In the genomic region with DNA sequence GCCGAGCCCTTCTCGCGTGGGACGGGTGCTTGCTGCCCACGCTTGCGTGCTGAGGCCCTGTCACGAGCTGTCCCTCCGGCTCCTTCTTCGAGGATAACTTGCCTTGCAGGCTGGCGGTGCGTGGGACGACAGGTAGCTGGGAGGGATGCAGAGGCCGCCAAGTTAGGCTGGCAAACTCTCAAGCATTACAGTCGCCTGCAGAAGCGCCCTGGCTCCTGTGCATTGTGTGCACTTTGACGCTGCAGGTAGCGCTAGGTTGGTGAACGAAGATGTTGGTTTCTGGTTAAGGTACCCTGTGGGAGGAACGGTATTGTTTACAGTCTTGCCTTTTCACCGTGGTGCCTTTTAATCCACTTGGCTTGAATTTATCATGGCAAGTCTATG, we compare ENCODE assay signal across 8 mouse cellular contexts. TPM values are rescaled to one million over a fixed set of nuclear protein-coding genes. Genes with fewer than 3 reads are reported as not detected.
DNase-seq lines count a peak whose midpoint lies in the region; ATAC-seq lines count a peak whose summit lies in the region.

No protein-coding gene starts in this region.

- under 1% methylated on average over 20 of the region's 20 CpGs for WGBS in kidney, embryonic 14.5 days
- 0% methylated on average over 20 of the region's 20 CpGs for WGBS in forebrain, embryonic 11.5 days
- under 1% methylated on average over 20 of the region's 20 CpGs for WGBS in limb, embryonic 15.5 days
- WGBS in stomach, embryonic 16.5 days = under 1% methylated on average over 20 of the region's 20 CpGs

- peak overlapping the region; percentile 76 for H3K4me2 ChIP-seq in kidney, embryonic 14.5 days (replicated peaks; ENCODE audit: low read depth, low read length)
- H3K4me2 ChIP-seq in forebrain, embryonic 11.5 days (ENCODE audit: low read depth, low read length, severe bottlenecking) = peak overlapping the region; percentile 53
- H3K4me2 ChIP-seq in limb, embryonic 15.5 days = peak overlapping the region; percentile 60
- peak overlapping the region; percentile 77 for H3K4me2 ChIP-seq in stomach, embryonic 16.5 days (ENCODE audit: low read depth, low read length)

- peak overlapping the region; percentile 74 for H3K9ac ChIP-seq in kidney, embryonic 14.5 days (ENCODE audit: low read depth, low read length)
- H3K9ac ChIP-seq in forebrain, embryonic 11.5 days (ENCODE audit: low read length) = peak overlapping the region; percentile 84
- peak overlapping the region; percentile 76 for H3K9ac ChIP-seq in limb, embryonic 15.5 days
- peak overlapping the region; percentile 96 for H3K9ac ChIP-seq in stomach, embryonic 16.5 days (ENCODE audit: low read length)

- H3K36me3 ChIP-seq in kidney, embryonic 14.5 days (ENCODE audit: control insufficient read depth, insufficient read depth, low read length) = peaks cover 14% of the 10 kb centered on the region; the same call in 1 of the 2 replicates
- peaks cover 3% of the 10 kb centered on the region; the same call in 1 of the 2 replicates for H3K36me3 ChIP-seq in forebrain, embryonic 11.5 days (ENCODE audit: control insufficient read depth, insufficient read depth, low read length)
- peaks cover 16% of the 10 kb centered on the region; the same call in 1 of the 2 replicates for H3K36me3 ChIP-seq in limb, embryonic 15.5 days
- peaks cover 10% of the 10 kb centered on the region; the same call in 1 of the 2 replicates for H3K36me3 ChIP-seq in stomach, embryonic 16.5 days (ENCODE audit: control insufficient read depth, insufficient read depth, low read length)

- peaks cover 11% of the 10 kb centered on the region; the same call in 1 of the 2 replicates for H3K4me1 ChIP-seq in kidney, embryonic 14.5 days (ENCODE audit: control insufficient read depth, insufficient read depth, low read length)
- H3K4me1 ChIP-seq in forebrain, embryonic 11.5 days (replicated peaks; ENCODE audit: control insufficient read depth, insufficient read depth, low read length) = peaks cover 4% of the 10 kb centered on the region; the same call in 1 of the 2 replicates
- peaks cover 13% of the 10 kb centered on the region for H3K4me1 ChIP-seq in limb, embryonic 15.5 days
- peaks cover 7% of the 10 kb centered on the region; the same call in 1 of the 2 replicates for H3K4me1 ChIP-seq in stomach, embryonic 16.5 days (ENCODE audit: control insufficient read depth, insufficient read depth, low read length)

- DNase-seq in kidney, postnatal 4 days = no peak
- DNase-seq in R1 (ENCODE audit: low read depth, low spot score) = peak; percentile 73
- DNase-seq in forebrain, embryonic 11.5 days (ENCODE audit: low spot score) = no peak
- DNase-seq in ovary, postnatal 36 days (ENCODE audit: low spot score) = no peak
- no peak for DNase-seq in T-cell, adult 2 months (ENCODE audit: low spot score)

- H3K9me3 ChIP-seq in kidney, embryonic 14.5 days (ENCODE audit: control insufficient read depth, low read length) = no peaks in the 10 kb centered on the region
- no peaks in the 10 kb centered on the region for H3K9me3 ChIP-seq in forebrain, embryonic 11.5 days (ENCODE audit: control insufficient read depth, low read length)
- H3K9me3 ChIP-seq in limb, embryonic 15.5 days = no peaks in the 10 kb centered on the region
- H3K9me3 ChIP-seq in stomach, embryonic 16.5 days (replicated peaks; ENCODE audit: control insufficient read depth, low read length) = no peaks in the 10 kb centered on the region

- no peak for ATAC-seq in kidney, embryonic 14.5 days (ENCODE audit: low FRiP score, low TSS enrichment)
- ATAC-seq in forebrain, embryonic 11.5 days (replicated peaks; ENCODE audit: low FRiP score) = no peak
- no peak for ATAC-seq in limb, embryonic 15.5 days (ENCODE audit: insufficient number of reproducible peaks, low FRiP score, low TSS enrichment, low read depth)
- no peak; the same call in 1 of the 2 replicates for ATAC-seq in stomach, embryonic 16.5 days (ENCODE audit: insufficient read depth, low FRiP score)

- peak overlapping the region; percentile 65 for H3K4me3 ChIP-seq in kidney, embryonic 14.5 days (ENCODE audit: low read length)
- peak overlapping the region; percentile 90 for H3K4me3 ChIP-seq in forebrain, embryonic 11.5 days (ENCODE audit: low read depth, low read length)
- H3K4me3 ChIP-seq in limb, embryonic 15.5 days = peak overlapping the region; percentile 66
- H3K4me3 ChIP-seq in stomach, embryonic 16.5 days (replicated peaks; ENCODE audit: low read length) = peak overlapping the region; percentile 99

- peak overlapping the region; percentile 59; the same call in 1 of the 2 replicates for H3K27ac ChIP-seq in kidney, embryonic 14.5 days (ENCODE audit: low read depth, low read length)
- no peak overlapping the region for H3K27ac ChIP-seq in forebrain, embryonic 11.5 days (ENCODE audit: low read depth, low read length)
- H3K27ac ChIP-seq in limb, embryonic 15.5 days = peak overlapping the region; percentile 80
- H3K27ac ChIP-seq in stomach, embryonic 16.5 days (ENCODE audit: low read length) = peak overlapping the region; percentile 87

- H3K27me3 ChIP-seq in kidney, embryonic 14.5 days (ENCODE audit: control insufficient read depth, insufficient read depth, low read length) = no peaks in the 10 kb centered on the region
- H3K27me3 ChIP-seq in forebrain, embryonic 11.5 days (ENCODE audit: control insufficient read depth, insufficient read depth, low read length) = no peaks in the 10 kb centered on the region
- H3K27me3 ChIP-seq in limb, embryonic 15.5 days = no peaks in the 10 kb centered on the region
- H3K27me3 ChIP-seq in stomach, embryonic 16.5 days (ENCODE audit: control insufficient read depth, insufficient read depth, low read length) = no peaks in the 10 kb centered on the region

RNA-seq across cellular contexts. Expression of a gene that starts 0.5 kb away (rescaled TPM):
- polyA plus RNA-seq in kidney, embryonic 14.5 days (2014; fragmentation: Nextera tagmentation; extraction: Ambion mirVana) = 18.0 and 27.2 TPM in 2 replicates
- 26.1 and 31.4 TPM in 2 replicates for polyA plus RNA-seq in forebrain, embryonic 11.5 days (2014; fragmentation: Nextera tagmentation; extraction: Ambion mirVana)
- polyA plus RNA-seq in limb, embryonic 15.5 days (2015; fragmentation: Nextera tagmentation; extraction: Ambion mirVana) = 15.5 and 17.2 TPM in 2 replicates
- polyA plus RNA-seq in stomach, embryonic 16.5 days (2015; fragmentation: Nextera tagmentation; extraction: Ambion mirVana) = 13.8 and 17.3 TPM in 2 replicates
